Mouse (Mus musculus) left cerebral cortex, adult 8-10 months (tissue): ENCODE data around the gene Ggps1. TPM values are rescaled to one million over a fixed set of nuclear protein-coding genes. Genes with fewer than 3 reads are reported as not detected.

ENCODE experiments used
- DNase-seq, 2 experiments: peaks; one replicate each; pipeline ENCODE4 v3.0.0; 2022; ENCODE audit warnings: low spot score in 2 of 2
- total RNA-seq, 4 experiments: library from RNA; stranded (reverse); gene quantifications; 2 replicates each; pipeline ENCODE4 v1.2.4; 2022

Ggps1 gene
- 10 to 100 TPM; 63.1 to 69.2 (median 67.5) TPM for total RNA-seq

GRCm38 (mm10) chr13:14063013-14063941 lies at the start of gene Ggps1, which contains the start of gene Arid4b:
Ggps1 (minus strand) TSS chr13:14063488.
Arid4b (plus strand) TSS chr13:14063232.
- peak; percentile 88 to 98 for DNase-seq

DNA sequence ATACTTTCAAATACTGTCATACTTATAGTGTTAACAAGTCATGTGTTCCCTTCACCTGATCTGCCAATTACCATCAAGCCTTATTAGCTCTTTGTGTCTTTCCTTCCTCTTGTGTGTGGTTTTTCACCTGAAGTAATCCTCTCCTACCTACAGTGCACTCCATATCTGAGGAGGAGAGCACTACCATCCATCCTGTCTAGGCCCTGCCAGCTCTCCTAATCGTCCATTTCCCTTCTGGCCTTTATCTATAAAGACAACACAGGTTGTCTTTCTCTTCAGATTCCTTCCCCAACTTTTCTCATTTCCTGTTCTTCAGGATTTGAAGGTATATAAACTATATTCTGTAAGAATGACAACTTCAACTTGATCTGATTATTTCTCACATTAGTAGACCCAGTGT lies 47.9 kb upstream of the Ggps1 start:
- DNase-seq = no peak

DNA sequence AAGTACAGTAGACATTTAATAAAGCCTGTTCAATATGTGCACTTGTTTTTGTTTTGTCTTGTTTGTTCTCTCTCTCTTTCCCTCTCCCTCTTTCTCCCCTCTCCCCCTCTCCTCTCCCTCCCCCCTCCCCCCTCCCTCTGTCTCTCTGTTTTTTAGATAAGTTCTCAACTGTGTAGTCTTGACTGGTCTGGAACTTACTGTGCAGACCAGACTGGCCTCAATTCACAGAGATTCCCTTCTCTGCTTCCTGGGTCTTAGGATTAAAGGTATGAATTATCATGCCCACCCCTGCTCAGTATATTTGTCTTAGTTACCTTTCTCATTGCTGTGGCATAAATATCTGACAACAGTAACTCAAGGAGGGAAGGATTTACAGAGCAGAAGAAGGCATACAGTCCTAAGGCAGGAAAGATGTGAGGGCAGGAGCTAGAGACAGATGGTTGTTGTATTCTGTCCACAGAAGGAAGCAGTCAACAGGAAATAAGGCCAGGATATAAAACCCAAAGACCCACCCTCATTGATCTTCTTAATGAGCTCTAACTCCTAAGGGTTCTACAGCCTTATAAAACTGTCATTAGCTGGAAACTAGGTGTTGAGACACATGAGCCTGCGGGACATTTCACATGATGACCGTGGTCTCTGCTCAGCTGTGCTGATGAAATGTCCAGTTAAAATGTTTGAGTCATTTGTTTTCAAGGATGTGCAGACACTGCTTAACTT lies 47.0 kb upstream of the Ggps1 start:
- no peak for DNase-seq

- DNase-seq = no peak
These were observed 39.7 kb upstream of the Ggps1 start for GRCm38 (mm10) chr13:14103026-14103425.

GRCm38 (mm10) chr13:14088669-14089068 lies 25.4 kb upstream of the Ggps1 start:
- DNase-seq = no peak

DNA sequence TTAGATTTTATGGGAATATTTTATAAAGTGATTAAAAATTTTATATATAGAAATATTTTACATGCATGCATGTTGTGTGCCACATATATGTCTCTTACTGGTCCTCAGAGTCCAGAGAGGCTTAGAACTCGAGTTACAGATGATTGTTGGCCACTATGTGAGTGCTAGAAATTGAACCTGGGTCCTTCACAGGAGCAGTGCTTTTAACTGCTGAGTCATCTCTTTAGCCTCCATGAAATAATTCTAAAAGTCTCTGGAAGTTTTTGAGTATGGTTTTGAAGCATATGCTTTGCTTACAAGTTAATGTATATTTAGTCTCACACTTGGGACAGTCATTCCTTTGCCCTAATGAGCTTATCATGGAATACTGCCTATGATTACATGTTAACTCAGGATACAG lies 12.0 kb upstream of the Ggps1 start:
- no peak for DNase-seq

GRCm38 (mm10) chr13:14074371-14074770 lies 11.1 kb upstream of the Ggps1 start:
- DNase-seq = no peak

DNA sequence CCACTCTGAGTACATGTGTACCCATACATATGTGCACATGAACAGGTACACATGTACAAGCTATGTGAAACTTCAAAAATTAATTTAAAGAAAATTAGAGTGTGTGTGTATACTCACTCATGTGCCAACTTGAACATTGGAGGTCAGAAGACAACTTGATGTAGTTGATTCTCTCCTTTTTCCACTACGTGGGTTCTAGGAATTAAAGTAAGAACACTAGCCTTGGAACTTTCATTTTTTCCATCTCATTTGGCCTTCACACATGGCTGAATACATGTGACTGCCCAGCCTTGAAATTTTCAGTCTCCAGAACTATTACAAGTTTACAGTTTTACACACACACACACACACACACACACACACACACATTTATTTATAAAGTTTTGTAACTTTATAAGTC lies 6.0 kb upstream of the Ggps1 start:
- DNase-seq = no peak

- DNase-seq = no peak
These were observed 4.7 kb upstream of the Ggps1 start for GRCm38 (mm10) chr13:14068035-14068434.

- DNase-seq = no peak
These were observed 2.4 kb upstream of the Ggps1 start for GRCm38 (mm10) chr13:14065701-14066100.

DNA sequence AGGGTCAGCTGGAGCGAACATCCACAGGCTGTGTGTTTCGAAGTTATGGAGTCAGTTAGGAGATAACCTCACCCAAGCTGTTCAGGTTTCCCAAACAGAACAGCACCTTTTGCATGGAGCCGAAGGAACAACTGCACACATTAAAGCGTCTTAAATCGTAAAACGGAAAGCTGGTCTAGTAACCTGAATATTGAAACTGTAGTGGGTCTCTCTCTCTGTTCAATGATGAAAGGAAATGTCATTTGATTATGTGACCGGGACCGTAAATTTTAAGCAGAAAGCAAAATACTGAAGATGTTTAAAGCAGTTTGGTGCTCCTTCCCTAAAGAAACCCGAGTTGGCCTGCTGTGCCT lies 1.7 kb upstream of the Ggps1 start:
- DNase-seq = no peak

- peak in 1 of 2 experiments; percentile 19 for DNase-seq
These were observed 1.2 kb upstream of the Ggps1 start for GRCm38 (mm10) chr13:14064341-14065027.

DNA sequence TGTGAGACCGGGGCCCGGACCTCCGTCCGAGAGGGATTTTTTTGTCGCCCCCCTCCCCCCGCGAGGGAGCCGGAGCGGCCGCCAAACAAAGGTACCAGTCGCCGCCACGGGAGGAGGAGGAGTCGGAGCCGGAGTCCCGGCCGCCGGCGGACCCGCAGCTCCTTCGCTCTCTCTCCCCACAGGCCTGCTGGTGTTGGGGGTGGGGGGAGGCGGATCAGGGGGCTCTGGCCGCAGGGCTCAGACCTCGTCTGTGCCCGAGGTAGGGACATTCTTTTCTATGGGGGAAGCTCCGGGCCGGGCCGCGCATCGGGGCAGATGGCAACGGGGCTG lies 619 bp upstream of the Ggps1 start:
- DNase-seq = no peak

- DNase-seq = no peak
These were observed 877 bp downstream of the Ggps1 start for GRCm38 (mm10) chr13:14062209-14063012.

GRCm38 (mm10) chr13:14059582-14059981 lies 3.7 kb downstream of the Ggps1 start:
- no peak for DNase-seq

DNA sequence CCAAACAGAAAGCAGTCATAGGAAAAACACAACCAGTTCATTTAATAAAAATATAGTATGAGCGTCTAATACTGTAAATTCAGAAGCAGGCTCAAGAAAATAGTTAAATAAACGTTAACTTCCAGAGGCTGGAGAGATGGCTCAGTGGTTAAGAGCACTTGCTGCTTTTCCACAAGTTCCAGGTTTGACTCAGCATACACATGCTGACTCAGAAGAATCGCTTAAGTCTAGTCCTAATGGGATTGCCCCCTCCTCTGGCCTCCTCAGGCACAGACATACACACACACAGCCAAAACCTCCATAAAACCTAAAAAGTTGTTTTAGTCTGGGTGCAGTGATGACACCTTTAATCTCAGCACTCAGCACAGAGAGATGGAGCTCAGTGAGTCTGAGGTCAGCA lies 6.5 kb downstream of the Ggps1 start:
- DNase-seq = no peak

- no peak for DNase-seq
These were observed 13.4 kb downstream of the Ggps1 start for GRCm38 (mm10) chr13:14049878-14050277.

DNA sequence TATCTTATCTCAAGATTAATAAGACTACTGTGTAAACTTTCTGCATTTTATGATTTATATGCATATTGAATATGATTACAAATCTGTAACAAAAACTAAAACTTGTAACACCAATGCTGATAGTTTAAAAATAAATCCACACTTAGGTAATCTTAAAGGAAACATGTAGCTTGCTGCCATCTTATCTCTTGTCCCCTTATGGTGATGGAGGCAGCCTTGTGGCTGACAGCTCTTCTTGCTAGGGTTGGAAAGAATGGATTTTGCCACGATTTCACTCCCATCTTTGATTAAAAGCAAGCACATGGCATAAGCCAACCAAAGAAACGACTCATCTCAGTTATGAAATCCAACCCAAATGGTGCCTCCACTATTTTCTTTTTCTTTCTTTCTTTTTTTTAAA lies 18.8 kb downstream of the Ggps1 start:
- DNase-seq = no peak

GRCm38 (mm10) chr13:14043851-14044250 lies 19.4 kb downstream of the Ggps1 start:
- DNase-seq = no peak

- no peak for DNase-seq
These were observed 23.1 kb downstream of the Ggps1 start for GRCm38 (mm10) chr13:14040186-14040585.

- peak; percentile 91 to 92 for DNase-seq
These were observed 23.9 kb downstream of the Ggps1 start, which contains the start of gene Tbce for GRCm38 (mm10) chr13:14039292-14039965. Tbce (minus strand) TSS chr13:14039638.
